Mouse (Mus musculus): ENCODE results near the gene Mob3a. TPM values are rescaled to one million over a fixed set of nuclear protein-coding genes. Genes with fewer than 3 reads are reported as not detected.

The Mob3a gene
- polyA plus RNA-seq, 1 experiment = 261 TPM

DNA sequence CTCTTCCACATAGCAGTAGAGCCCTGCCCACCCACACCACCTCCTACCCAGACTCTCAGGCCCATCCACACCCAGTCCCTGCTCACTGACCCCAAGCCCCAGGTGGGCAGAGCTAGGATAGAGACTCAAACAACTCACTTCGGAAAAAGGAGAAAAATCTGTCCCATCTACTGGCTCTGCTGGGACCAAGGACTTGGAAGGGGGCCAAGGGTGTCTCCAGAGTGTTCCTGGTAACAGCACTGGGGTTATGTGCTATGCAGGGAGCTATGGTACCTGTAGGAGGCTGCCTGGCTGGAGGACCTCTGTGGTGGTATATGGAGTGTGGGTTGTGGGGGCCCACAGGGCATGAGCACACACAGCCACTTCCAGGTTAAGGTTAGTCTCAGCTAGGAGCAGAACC, 15.5 kb upstream of the Mob3a start:
- Histone ChIP-seq H3K36me3 (ENCODE audit: control insufficient read depth, insufficient read depth, low read length) (peaks cover 93% of the 10 kb centered on the region), H3K27ac (ENCODE audit: control insufficient read depth, insufficient read depth, low read length) (no peak overlapping the region), H3K4me3 (ENCODE audit: control insufficient read depth, insufficient read depth, low read length) (no peak overlapping the region), H3K27me3 (ENCODE audit: control insufficient read depth, insufficient read depth, low read length) (no peaks in the 10 kb centered on the region), H3K4me1 (replicated peaks; ENCODE audit: control insufficient read depth, insufficient read depth, low read length) (no peaks in the 10 kb centered on the region)
- 85% methylated on average over 1 of the region's 1 CpGs for WGBS
- DNase-seq = no peak
- no peak for TF ChIP-seq CTCF (IDR thresholded peaks at IDR 0.05; ENCODE audit: borderline replicate concordance, control insufficient read depth, extremely low read depth, insufficient read depth, low read length, poor library complexity)
- TF ChIP-seq POLR2A (IDR thresholded peaks at IDR 0.05; ENCODE audit: control insufficient read depth, extremely low read depth, insufficient read depth, low read length, poor library complexity) = no peak

DNA sequence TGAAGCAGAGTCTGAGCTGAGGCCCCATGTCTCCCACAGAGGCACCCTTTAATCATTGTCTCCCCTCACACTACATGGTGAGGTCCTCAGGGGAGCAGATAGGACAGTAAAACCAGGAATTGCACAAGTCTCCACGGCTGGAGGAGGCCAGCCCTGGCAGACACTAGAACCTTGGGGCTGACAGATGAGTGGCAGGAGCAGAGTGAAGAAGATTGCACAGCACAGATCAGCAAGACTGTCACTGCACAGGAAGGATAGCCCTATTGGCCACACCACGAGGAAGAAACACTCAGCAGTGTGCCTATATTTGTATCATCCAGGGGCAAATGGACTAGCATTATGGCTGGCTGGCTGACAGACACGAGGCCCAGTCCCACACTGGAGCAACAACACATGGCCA, 9.1 kb upstream of the Mob3a start:
- WGBS = 63% methylated on average over 3 of the region's 3 CpGs
- H3K4me3 ChIP-seq (ENCODE audit: control insufficient read depth, insufficient read depth, low read length) = no peak overlapping the region
- H3K27ac ChIP-seq (ENCODE audit: control insufficient read depth, insufficient read depth, low read length) = no peak overlapping the region
- no peaks in the 10 kb centered on the region for H3K27me3 ChIP-seq (ENCODE audit: control insufficient read depth, insufficient read depth, low read length)
- no peak for DNase-seq
- no peaks in the 10 kb centered on the region for H3K4me1 ChIP-seq (replicated peaks; ENCODE audit: control insufficient read depth, insufficient read depth, low read length)
- no peak for TF ChIP-seq POLR2A (IDR thresholded peaks at IDR 0.05; ENCODE audit: control insufficient read depth, extremely low read depth, insufficient read depth, low read length, poor library complexity)
- no peak for TF ChIP-seq CTCF (IDR thresholded peaks at IDR 0.05; ENCODE audit: borderline replicate concordance, control insufficient read depth, extremely low read depth, insufficient read depth, low read length, poor library complexity)
- peaks cover 76% of the 10 kb centered on the region for H3K36me3 ChIP-seq (ENCODE audit: control insufficient read depth, insufficient read depth, low read length)

GRCm38 (mm10) chr10:80705479-80705878, 3.7 kb upstream of the Mob3a start:
- peaks cover 12% of the 10 kb centered on the region for H3K4me1 ChIP-seq (replicated peaks; ENCODE audit: control insufficient read depth, insufficient read depth, low read length)
- no peak for DNase-seq
- peaks cover 35% of the 10 kb centered on the region for H3K36me3 ChIP-seq (ENCODE audit: control insufficient read depth, insufficient read depth, low read length)
- no peak for TF ChIP-seq CTCF (IDR thresholded peaks at IDR 0.05; ENCODE audit: borderline replicate concordance, control insufficient read depth, extremely low read depth, insufficient read depth, low read length, poor library complexity)
- 96% methylated on average over 3 of the region's 3 CpGs for WGBS
- H3K27me3 ChIP-seq (ENCODE audit: control insufficient read depth, insufficient read depth, low read length) = no peaks in the 10 kb centered on the region
- no peak overlapping the region for H3K4me3 ChIP-seq (ENCODE audit: control insufficient read depth, insufficient read depth, low read length)
- H3K27ac ChIP-seq (ENCODE audit: control insufficient read depth, insufficient read depth, low read length) = no peak overlapping the region

- Histone ChIP-seq H3K27ac (ENCODE audit: control insufficient read depth, insufficient read depth, low read length) (no peak overlapping the region), H3K27me3 (ENCODE audit: control insufficient read depth, insufficient read depth, low read length) (no peaks in the 10 kb centered on the region), H3K4me1 (replicated peaks; ENCODE audit: control insufficient read depth, insufficient read depth, low read length) (peaks cover 14% of the 10 kb centered on the region), H3K4me3 (ENCODE audit: control insufficient read depth, insufficient read depth, low read length) (no peak overlapping the region), H3K36me3 (ENCODE audit: control insufficient read depth, insufficient read depth, low read length) (peaks cover 31% of the 10 kb centered on the region)
- 87% methylated on average over 3 of the region's 3 CpGs for WGBS
- TF ChIP-seq CTCF (IDR thresholded peaks at IDR 0.05; ENCODE audit: borderline replicate concordance, control insufficient read depth, extremely low read depth, insufficient read depth, low read length, poor library complexity) (no peak), POLR2A (IDR thresholded peaks at IDR 0.05; ENCODE audit: control insufficient read depth, extremely low read depth, insufficient read depth, low read length, poor library complexity) (no peak)
- no peak for DNase-seq
Measured at GRCm38 (mm10) chr10:80705033-80705432, 3.3 kb upstream of the Mob3a start.

DNA sequence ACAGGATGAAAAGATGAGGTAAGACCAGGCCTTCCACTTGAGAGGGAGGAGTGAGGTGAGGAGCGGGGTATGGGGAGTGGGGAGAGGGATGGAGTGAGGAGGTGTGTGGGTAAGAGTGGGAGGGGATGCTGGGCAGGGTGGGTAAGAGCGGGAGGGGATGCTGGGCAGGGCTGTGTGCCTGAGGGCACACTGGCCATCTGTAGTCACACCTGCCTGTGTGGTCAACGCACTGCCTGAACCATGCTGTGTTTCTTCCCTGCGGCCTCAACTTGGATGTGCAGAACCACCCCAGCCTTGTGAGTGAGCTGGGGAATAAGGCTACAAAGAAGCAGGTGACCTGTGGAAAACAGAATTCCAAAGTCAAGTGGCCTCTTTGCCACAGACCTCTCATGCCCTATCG, 2.6 kb upstream of the Mob3a start:
- TF ChIP-seq CTCF (IDR thresholded peaks at IDR 0.05; ENCODE audit: borderline replicate concordance, control insufficient read depth, extremely low read depth, insufficient read depth, low read length, poor library complexity) (no peak), POLR2A (IDR thresholded peaks at IDR 0.05; ENCODE audit: control insufficient read depth, extremely low read depth, insufficient read depth, low read length, poor library complexity) (no peak)
- Histone ChIP-seq H3K27me3 (ENCODE audit: control insufficient read depth, insufficient read depth, low read length) (no peaks in the 10 kb centered on the region), H3K36me3 (ENCODE audit: control insufficient read depth, insufficient read depth, low read length) (peaks cover 25% of the 10 kb centered on the region), H3K27ac (ENCODE audit: control insufficient read depth, insufficient read depth, low read length) (no peak overlapping the region), H3K4me3 (ENCODE audit: control insufficient read depth, insufficient read depth, low read length) (no peak overlapping the region), H3K4me1 (replicated peaks; ENCODE audit: control insufficient read depth, insufficient read depth, low read length) (peaks cover 18% of the 10 kb centered on the region)
- WGBS = 100% methylated on average over 5 of the region's 5 CpGs
- DNase-seq = no peak

DNA sequence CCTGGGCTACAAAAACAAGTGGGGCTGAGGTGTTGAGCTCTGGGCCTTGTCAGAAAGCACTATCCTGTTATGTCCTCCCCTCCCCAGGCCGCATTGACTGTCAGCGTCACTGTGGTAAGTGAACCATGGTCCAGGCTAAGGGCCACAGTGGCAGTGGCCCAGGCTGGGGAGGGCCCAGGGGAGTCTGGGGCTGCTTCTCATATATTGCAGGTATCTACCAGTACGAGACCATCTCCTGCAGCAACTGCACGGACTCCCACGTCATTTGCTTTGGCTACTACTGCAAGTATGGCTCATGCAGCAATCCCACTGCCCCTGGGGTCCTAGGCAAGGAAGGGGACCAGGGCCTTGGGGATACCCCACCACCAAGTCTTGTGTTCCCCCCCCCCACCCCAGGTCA, 1.9 kb upstream of the Mob3a start:
- DNase-seq = no peak
- Histone ChIP-seq H3K4me1 (replicated peaks; ENCODE audit: control insufficient read depth, insufficient read depth, low read length) (peaks cover 23% of the 10 kb centered on the region), H3K4me3 (ENCODE audit: control insufficient read depth, insufficient read depth, low read length) (no peak overlapping the region), H3K27ac (ENCODE audit: control insufficient read depth, insufficient read depth, low read length) (no peak overlapping the region), H3K27me3 (ENCODE audit: control insufficient read depth, insufficient read depth, low read length) (no peaks in the 10 kb centered on the region), H3K36me3 (ENCODE audit: control insufficient read depth, insufficient read depth, low read length) (peaks cover 17% of the 10 kb centered on the region)
- WGBS = 94% methylated on average over 5 of the region's 5 CpGs
- TF ChIP-seq POLR2A (IDR thresholded peaks at IDR 0.05; ENCODE audit: control insufficient read depth, extremely low read depth, insufficient read depth, low read length, poor library complexity) = no peak
- no peak for TF ChIP-seq CTCF (IDR thresholded peaks at IDR 0.05; ENCODE audit: borderline replicate concordance, control insufficient read depth, extremely low read depth, insufficient read depth, low read length, poor library complexity)
